Mouse (Mus musculus) megakaryocyte progenitor cell, adult 5-6 weeks (primary cell): ENCODE measurements around the gene Mbd5. TPM values are rescaled to one million over a fixed set of nuclear protein-coding genes. Genes with fewer than 3 reads are reported as not detected.

ENCODE experiments used
- ATAC-seq: replicated peaks from 2 replicates; pipeline ENCODE4 v1.8.0; 2016; ENCODE audit warnings: mild to moderate bottlenecking, moderate TSS enrichment, inconsistent platforms; ENCODE audit not compliant: poor library complexity
- total RNA-seq, 2 experiments: library from RNA; stranded (forward) in 1 of 2; stranded (reverse) in 1 of 2; fragments of 157-497, 149-512 nt in 1 of 2; fragments of 200-1000 nt in 1 of 2; gene quantifications; 2 replicates each; pipeline versions ENCODE4 v1.2.3 to v1.2.4; 2015 to 2017

The Mbd5 gene
- total RNA-seq, 2 experiments from 2014 or later = 13.5 to 28.6 TPM

DNA sequence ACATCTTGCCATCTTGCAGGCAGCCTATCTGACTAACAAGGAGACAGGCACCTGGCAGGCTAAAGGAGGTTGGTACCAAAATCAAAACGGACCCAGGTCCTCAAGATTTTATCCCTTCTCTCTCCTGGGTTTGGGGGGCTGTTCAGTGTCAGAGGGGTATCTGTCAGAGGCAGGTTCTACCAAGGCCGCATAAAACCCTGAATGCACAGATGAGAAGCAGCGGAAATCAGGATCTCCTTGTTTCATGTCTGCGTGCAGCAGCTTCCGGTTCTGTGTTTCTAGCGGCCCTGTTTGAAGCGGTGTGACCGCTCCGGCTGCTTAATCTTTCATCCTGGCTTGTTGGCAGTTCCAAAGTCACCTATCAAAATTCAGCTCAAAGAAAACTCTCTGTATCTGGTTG is 386.0 kb downstream of the Mbd5 start:
- ATAC-seq = no peak

DNA sequence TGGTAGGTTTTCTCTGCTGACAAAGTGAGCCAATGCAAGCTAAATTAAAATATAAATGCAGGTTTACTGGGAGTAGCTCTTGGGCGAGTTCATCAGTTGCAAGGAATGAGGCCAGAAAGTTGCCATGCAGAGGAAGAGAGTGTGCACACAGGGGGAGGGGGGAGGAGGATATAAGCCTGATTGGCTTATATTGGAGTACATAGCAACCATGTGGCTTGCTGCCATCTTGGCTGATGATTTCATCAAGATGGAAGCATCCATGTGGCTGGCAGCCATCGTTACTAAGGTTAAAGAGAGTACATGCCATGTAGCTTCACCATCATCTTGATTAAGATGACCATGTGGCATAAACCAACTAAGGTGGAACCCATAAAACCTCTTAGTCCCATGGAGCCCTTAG is 395.0 kb downstream of the Mbd5 start:
- ATAC-seq = no peak

DNA sequence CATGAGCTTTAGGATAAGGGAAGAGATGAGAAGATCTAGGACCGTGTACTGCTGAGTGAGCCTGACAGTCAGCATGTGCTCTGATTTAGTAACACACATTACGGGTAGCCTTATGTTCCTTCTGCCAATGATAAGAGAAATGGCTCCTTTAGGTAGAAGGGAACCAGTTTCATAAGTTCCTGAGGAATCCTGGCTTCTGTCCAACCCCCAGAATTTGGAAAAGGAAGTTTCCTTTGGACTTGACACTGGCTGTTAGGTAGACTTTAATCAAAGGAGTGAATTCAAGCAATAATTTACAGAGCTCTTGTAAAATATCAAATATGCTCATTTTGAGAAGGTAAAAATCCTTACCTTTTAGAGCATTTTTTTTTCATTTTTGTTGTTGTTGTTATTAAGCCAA is 396.5 kb downstream of the Mbd5 start:
- ATAC-seq = no peak

DNA sequence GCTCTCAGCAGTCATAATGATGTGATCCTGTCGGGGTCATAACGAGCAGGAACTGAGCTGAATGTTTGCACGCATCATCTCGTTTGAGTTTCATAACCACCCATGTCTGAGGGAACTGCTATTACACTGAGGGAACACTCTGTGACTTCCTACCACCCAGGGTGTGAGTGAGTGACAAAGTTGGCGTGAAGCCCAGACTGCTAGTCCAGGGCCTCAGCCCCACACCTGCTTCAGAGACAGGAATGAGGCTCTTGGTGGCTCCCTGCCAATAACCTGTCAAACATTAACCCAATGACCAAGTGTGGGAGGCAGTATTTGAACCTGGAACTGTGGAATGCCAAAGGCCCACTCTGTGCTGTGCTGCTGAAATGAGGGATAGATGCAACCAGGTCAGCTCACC is 400.5 kb downstream of the Mbd5 start:
- peak; percentile 77 for ATAC-seq

DNA sequence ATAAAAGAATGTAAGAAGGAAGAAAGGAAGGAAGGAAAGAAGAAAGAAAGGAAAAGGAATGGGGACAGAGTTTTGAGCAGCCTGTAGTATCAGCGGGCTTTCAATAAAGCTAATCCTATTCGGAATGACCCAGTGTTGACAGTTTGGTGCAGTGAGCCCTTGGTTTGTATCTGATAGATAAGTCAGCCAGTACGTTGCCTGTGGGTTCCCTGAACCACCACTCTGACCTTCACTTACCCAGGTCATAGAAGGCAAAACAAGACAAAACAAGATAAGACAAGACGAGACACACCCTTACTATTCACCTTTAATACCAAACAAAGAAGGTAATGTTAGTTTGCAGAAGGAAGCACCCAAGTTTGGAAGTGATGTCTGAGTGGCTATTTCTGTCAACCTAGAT is 401.5 kb downstream of the Mbd5 start:
- ATAC-seq = peak; percentile 23

DNA sequence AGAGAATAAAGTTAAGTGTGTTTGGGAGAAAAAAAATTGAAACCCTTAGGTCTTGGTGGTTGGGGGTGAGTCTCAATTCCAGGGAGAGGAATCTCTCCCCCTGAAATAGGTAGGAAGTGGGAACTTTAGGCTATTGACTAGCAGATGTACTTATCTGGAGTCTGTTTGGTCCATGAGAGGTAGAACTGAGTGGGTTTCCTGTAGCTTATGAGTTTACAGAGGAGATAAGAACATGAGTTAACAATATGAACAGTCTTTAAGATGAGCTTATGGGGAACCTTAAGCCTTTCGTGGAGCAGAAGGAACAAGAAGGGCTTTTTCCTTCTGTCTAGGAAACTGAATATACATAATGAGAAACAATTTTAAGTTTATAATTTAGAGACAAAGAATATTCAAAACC is 404.8 kb downstream of the Mbd5 start:
- no peak for ATAC-seq

DNA sequence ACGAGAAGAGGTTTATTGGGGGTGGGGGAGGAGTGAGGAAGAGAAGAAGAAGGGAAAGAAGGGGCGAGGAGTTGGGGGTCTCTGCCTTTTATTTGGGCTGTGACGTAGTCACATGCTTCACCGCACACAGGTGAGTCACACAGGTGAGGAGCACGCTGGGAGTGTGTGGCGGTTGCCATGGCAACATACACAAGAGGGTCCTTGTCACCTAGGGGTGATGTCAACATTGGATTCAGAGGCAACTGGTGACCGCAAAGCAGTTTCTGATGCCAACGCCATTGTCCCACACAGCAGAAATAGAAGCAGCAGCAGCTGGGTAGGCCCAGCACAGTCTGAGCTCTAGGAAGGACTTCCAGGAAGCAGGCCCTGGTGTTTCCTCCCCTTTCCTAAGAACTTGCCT is 406.6 kb downstream of the Mbd5 start:
- ATAC-seq = no peak

DNA sequence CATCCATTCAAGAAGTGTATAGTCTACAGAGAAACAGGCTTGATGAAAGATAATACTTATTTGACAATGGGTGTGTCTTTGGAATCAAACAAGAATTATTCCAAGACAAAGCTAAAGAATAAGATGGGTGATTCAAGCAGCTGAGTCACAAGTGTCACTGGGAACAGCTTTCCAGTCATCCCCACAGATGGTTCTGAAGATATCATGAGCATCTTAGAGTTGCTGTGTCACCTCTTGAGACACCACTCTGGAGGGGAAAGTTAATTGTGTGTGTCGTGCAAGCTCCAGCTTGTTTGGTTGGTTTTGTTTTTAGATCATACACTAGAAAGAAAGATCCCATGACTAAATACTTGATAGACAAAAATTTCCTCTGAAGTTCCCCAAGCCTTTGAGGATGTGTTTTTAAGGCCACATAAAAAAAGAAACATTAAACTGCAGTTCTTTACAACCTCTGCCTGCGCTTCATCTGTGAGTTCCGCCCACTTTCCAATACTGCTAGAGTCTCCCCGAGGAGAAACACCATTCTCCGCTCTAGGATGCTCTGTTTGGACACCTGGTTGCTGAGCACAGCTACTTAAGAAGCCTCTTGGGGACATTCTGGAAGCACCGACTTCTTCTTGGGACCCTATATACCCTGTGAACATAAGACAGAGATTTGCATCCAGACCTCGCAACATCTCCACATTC is 409.0 kb downstream of the Mbd5 start:
- no peak for ATAC-seq

DNA sequence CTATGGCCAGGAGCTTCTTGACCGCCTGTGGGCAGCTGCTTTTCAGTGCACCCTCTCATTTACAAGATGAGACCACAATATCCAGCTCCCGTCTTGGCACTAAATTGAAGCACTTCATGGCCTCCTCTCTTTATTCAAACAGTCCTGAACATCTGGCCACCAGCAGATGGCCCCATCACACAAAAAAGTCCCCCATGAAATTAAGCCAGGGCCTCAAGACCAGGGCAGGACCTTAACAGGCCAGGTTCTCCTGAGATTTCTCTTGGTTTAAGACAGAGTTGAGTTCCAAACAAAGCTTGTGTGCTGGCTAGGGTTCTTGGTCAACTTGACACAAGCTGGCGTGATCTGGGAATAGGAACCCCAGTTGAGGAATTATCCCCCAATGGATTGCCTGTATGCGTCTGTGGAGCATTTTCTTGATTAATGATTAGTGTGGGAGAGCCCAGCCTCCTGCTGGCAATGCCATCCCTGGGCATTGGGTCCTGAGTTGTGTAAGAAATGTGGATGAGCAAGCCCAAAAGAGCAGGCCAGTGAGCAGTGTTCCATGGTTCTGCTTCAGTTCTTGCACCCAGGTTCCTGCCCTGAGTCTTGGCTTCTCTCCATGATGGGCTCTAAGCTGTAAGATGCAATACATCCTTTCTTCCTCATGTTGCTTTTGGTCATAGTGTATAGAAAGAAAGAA is 409.7 kb downstream of the Mbd5 start:
- peak; percentile 87 for ATAC-seq

DNA sequence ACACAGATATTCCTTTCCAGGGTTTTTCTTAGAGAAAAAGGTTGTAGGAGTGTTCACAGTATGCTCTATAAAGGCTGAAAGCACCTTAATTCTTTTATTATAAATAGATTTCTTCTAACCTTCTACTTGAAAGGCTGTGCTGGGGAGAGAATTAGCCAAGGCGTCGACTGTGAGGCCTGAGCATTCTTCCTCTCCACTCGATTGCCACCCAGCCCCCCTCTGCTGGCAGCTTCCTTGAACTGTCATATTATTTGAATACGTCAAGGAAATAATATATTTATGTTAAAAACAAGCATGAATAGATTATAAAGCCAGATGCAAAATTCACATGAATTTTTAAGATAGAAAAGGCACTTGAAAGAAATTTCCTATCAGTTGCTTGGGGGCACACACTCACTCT is 410.4 kb downstream of the Mbd5 start:
- peak; percentile 74 for ATAC-seq

DNA sequence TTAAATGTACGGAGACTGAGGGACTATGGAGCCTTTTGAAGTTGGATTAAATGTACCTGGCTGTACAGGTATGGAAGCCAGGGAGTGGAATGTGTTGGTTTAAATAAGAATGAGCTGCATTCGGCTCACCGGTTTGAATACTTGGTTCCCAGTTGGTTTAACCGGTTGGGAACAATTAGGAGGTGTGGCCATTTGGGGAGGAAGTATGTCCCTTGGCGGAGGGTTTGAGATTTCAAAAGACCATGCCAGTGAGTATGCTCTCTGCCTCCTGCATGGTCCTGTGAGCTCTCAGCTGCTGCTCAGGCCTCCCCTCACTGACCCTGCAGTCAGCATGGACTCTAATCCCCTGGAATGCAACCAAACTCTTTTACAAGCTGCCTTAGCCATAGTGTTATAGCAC is 415.2 kb downstream of the Mbd5 start:
- peak; percentile 61 for ATAC-seq

DNA sequence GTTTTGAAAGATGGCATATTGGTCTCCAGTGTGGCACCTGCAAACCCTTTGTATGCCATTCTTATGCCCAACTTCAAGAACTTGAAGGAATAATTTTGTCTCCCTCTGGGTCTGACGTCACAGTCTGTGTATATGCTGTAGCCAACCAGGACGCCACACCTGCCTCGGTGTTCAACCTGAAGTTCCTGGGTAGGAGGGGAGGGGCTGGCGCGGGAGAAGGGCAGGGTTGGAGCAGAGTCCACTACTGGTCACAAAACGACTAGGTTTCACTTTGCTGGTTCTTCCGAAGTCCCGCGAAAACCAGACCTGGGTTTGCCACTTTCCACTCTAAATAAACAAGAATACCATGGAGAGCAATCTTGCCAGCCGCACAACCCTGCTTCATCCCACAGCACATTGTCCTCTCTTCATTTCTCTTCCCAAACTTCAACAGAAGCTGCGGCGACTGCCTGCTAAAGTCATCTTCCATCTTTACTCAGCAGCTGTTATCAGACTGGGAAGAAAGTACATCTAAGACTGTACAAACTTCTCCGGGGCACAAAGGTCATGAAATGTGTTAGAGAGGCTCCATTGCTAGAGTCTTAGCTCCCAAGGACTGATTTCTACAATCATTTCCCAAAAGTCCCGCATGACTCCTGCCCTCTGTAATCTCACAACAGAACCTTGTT is 417.7 kb downstream of the Mbd5 start:
- ATAC-seq = no peak

DNA sequence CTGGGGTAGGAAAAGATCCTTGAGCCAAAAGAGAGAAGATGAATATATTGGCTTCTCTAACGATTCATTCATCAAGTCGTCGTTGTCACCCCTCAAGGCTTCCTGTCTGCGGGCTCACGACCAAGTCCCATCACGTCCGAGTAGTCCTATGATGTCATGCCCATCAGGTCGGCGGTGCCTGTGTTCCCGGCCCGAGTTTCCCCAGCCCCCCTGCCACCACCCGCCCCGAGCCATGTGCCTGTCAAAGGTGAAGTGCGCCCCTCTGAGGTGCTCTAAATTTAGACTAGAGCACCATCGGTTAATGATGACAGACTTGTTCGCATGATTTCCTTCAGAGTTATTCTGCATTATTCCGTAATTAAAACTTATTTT is 418.2 kb downstream of the Mbd5 start:
- ATAC-seq = no peak

DNA sequence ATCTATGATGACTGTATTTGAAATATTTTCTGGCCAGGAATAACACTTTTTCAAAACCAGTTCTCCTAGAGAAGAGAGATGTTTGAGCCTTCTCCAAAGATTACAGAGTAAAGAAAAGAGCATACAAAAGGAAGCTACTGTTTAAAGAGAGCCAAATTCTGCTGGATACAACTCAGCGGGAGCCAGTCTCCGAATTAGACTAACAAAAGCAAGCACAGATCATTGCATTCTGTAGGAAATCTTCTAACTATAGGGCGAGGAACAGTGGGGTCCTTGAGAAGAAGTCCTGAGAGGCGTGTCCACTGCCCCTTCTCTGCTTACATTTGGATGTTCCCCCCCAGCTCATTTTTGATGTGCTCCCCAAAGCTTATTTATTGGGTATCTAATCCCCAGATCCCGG is 422.3 kb downstream of the Mbd5 start:
- no peak for ATAC-seq

DNA sequence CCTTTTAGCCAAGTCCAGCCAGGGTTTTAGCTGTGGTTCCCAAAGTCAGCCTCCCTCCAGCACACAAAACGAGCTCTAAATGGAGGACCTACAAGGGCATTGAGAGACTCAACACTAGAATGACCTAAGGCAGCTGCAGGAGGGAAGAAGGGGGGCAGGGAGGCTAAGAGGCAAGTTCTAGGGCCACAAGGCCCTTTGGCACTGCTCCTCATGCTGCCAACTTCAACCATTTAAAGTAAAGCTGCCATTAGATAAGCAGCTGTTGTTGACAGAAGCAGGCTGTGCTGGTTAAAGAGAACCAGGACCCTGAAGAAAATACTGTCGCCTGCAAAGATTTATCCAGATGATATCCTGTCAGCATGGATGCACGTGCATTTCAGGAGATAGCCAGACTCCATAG is 423.3 kb downstream of the Mbd5 start:
- no peak; the same call in 1 of the 2 replicates for ATAC-seq

Other genes with a start within 250 kb of the Mbd5 start
- 1.4 and 2.2 TPM in 2 replicates for gene Acvr2a, start 135.4 kb upstream of the Mbd5 start, total RNA-seq (2015)
- 1.7 and 2.0 TPM in 2 replicates for gene Acvr2a, start 135.4 kb upstream of the Mbd5 start, total RNA-seq (2017)
- gene Orc4, start 769 bp downstream of the Mbd5 start, total RNA-seq (2015) = 88.0 and 110 TPM in 2 replicates
- 143 and 165 TPM in 2 replicates for gene Orc4, start 769 bp downstream of the Mbd5 start, total RNA-seq (2017)